Mouse (Mus musculus): ENCODE results near the gene Snrpd2. TPM values are rescaled to one million over a fixed set of nuclear protein-coding genes. Genes with fewer than 3 reads are reported as not detected.
A peak's percentile ranks its signal among the peaks of the same experiment; 100 is the strongest.
"Not testable (repeated sequence)": the region's sequence is repeated elsewhere in the genome, so short reads cannot be mapped to it uniquely, and the experiment has no call there.

Gene Snrpd2
- polyA plus RNA-seq, 1 experiment, result 135 TPM

GRCm38 (mm10) chr7:19148875-19149541 is 514 bp upstream of the Snrpd2 start, which contains the start of gene Qpctl:
TSS of gene Qpctl (minus strand) at chr7:19149291.
- peaks cover 4% of the 10 kb centered on the region for H3K36me3 ChIP-seq (ENCODE audit: control insufficient read depth, insufficient read depth, low read length)
- peak within 1 kb of the TSS; percentile 91 for H3K4me3 ChIP-seq (ENCODE audit: control insufficient read depth, low read depth, low read length)
- peak within 1 kb of the TSS; percentile 95 for H3K27ac ChIP-seq (ENCODE audit: control insufficient read depth, insufficient read depth, low read depth, low read length)
- peaks cover 6% of the 10 kb centered on the region for H3K4me1 ChIP-seq (ENCODE audit: control insufficient read depth, insufficient read depth, low read length)
- TF ChIP-seq CTCF (IDR thresholded peaks at IDR 0.05; ENCODE audit: control insufficient read depth, insufficient read depth, insufficient replicate concordance, low read depth, low read length) (no peak), POLR2A (IDR thresholded peaks at IDR 0.05; ENCODE audit: control insufficient read depth, low read depth, low read length) (peak; percentile 38)
- H3K27me3 ChIP-seq (ENCODE audit: control insufficient read depth, insufficient read depth, low read length), result no peaks in the 10 kb centered on the region

DNA sequence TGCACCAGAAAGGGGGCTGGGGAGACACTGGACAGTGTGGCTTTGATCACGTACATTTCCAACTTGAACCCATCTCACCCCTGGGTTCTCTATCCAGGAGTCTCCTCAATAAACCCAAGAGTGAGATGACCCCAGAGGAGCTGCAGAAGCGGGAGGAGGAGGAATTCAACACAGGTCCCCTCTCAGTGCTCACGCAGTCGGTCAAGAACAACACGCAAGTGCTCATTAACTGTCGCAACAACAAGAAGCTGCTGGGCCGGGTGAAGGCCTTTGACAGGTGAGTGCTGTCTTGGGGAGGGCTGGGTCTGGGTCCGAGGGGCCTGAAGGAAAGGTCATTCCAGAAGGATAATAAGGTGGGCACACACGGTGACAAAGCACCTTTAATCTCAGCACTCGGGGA is 1.6 kb downstream of the Snrpd2 start:
- H3K4me1 ChIP-seq (ENCODE audit: control insufficient read depth, insufficient read depth, low read length); H3K27ac ChIP-seq (ENCODE audit: control insufficient read depth, insufficient read depth, low read depth, low read length); H3K27me3 ChIP-seq (ENCODE audit: control insufficient read depth, insufficient read depth, low read length); H3K36me3 ChIP-seq (ENCODE audit: control insufficient read depth, insufficient read depth, low read length): not testable (repeated sequence)
- peak overlapping the region; percentile 91 for H3K4me3 ChIP-seq (ENCODE audit: control insufficient read depth, low read depth, low read length)

- TF ChIP-seq POLR2A (IDR thresholded peaks at IDR 0.05; ENCODE audit: control insufficient read depth, low read depth, low read length) (no peak), CTCF (IDR thresholded peaks at IDR 0.05; ENCODE audit: control insufficient read depth, insufficient read depth, insufficient replicate concordance, low read depth, low read length) (no peak)
- no peaks in the 10 kb centered on the region for H3K27me3 ChIP-seq (ENCODE audit: control insufficient read depth, insufficient read depth, low read length)
- peaks cover 10% of the 10 kb centered on the region for H3K4me1 ChIP-seq (ENCODE audit: control insufficient read depth, insufficient read depth, low read length)
- H3K4me3 ChIP-seq (ENCODE audit: control insufficient read depth, low read depth, low read length), result no peak overlapping the region
- H3K36me3 ChIP-seq (ENCODE audit: control insufficient read depth, insufficient read depth, low read length), result peaks cover 4% of the 10 kb centered on the region
- H3K27ac ChIP-seq (ENCODE audit: control insufficient read depth, insufficient read depth, low read depth, low read length), result no peak overlapping the region
Observed at GRCm38 (mm10) chr7:19154796-19155195, 5.3 kb downstream of the Snrpd2 start.

- no peaks in the 10 kb centered on the region for H3K27me3 ChIP-seq (ENCODE audit: control insufficient read depth, insufficient read depth, low read length)
- H3K27ac ChIP-seq (ENCODE audit: control insufficient read depth, insufficient read depth, low read depth, low read length), result no peak overlapping the region
- H3K4me1 ChIP-seq (ENCODE audit: control insufficient read depth, insufficient read depth, low read length), result peaks cover 16% of the 10 kb centered on the region
- peaks cover 4% of the 10 kb centered on the region for H3K36me3 ChIP-seq (ENCODE audit: control insufficient read depth, insufficient read depth, low read length)
- H3K4me3 ChIP-seq (ENCODE audit: control insufficient read depth, low read depth, low read length), result no peak overlapping the region
- TF ChIP-seq POLR2A (IDR thresholded peaks at IDR 0.05; ENCODE audit: control insufficient read depth, low read depth, low read length), result no peak
- no peak for TF ChIP-seq CTCF (IDR thresholded peaks at IDR 0.05; ENCODE audit: control insufficient read depth, insufficient read depth, insufficient replicate concordance, low read depth, low read length)
Observed at GRCm38 (mm10) chr7:19155825-19156475, 6.4 kb downstream of the Snrpd2 start.

GRCm38 (mm10) chr7:19157160-19157800 is 7.8 kb downstream of the Snrpd2 start:
- Histone ChIP-seq H3K4me1 (ENCODE audit: control insufficient read depth, insufficient read depth, low read length) (peaks cover 16% of the 10 kb centered on the region), H3K36me3 (ENCODE audit: control insufficient read depth, insufficient read depth, low read length) (no peaks in the 10 kb centered on the region; the same call in 1 of the 2 replicates), H3K27me3 (ENCODE audit: control insufficient read depth, insufficient read depth, low read length) (no peaks in the 10 kb centered on the region), H3K4me3 (ENCODE audit: control insufficient read depth, low read depth, low read length) (no peak overlapping the region; the same call in 1 of the 2 replicates), H3K27ac (ENCODE audit: control insufficient read depth, insufficient read depth, low read depth, low read length) (no peak overlapping the region)
- TF ChIP-seq CTCF (IDR thresholded peaks at IDR 0.05; ENCODE audit: control insufficient read depth, insufficient read depth, insufficient replicate concordance, low read depth, low read length) (peak; percentile 92), POLR2A (IDR thresholded peaks at IDR 0.05; ENCODE audit: control insufficient read depth, low read depth, low read length) (no peak)

DNA sequence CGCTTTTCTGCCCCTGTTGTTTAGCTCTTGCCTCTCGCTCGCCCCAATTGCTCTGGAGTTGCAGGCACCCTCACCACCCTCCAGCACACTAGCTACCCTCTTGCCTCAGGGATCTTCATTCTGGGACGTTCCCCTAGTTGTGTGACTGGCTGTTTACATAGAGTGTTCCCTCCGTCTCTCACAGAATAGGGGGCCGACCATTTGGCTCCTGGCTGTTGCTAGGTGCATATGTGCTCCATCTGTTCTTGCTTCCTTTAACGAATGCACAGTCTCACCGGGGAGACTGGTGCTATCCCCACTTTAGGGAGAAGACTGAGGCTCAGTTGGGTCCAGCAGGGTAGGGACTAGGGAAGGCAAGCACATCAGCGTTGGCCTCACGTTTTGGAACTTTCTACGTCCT is 9.1 kb downstream of the Snrpd2 start:
- no peak overlapping the region for H3K27ac ChIP-seq (ENCODE audit: control insufficient read depth, insufficient read depth, low read depth, low read length)
- peaks cover 19% of the 10 kb centered on the region for H3K4me1 ChIP-seq (ENCODE audit: control insufficient read depth, insufficient read depth, low read length)
- H3K36me3 ChIP-seq (ENCODE audit: control insufficient read depth, insufficient read depth, low read length), result no peaks in the 10 kb centered on the region
- no peaks in the 10 kb centered on the region for H3K27me3 ChIP-seq (ENCODE audit: control insufficient read depth, insufficient read depth, low read length)
- no peak for TF ChIP-seq POLR2A (IDR thresholded peaks at IDR 0.05; ENCODE audit: control insufficient read depth, low read depth, low read length)
- no peak for TF ChIP-seq CTCF (IDR thresholded peaks at IDR 0.05; ENCODE audit: control insufficient read depth, insufficient read depth, insufficient replicate concordance, low read depth, low read length)
- no peak overlapping the region for H3K4me3 ChIP-seq (ENCODE audit: control insufficient read depth, low read depth, low read length)

GRCm38 (mm10) chr7:19159411-19159810 is 9.9 kb downstream of the Snrpd2 start:
- no peak overlapping the region for H3K27ac ChIP-seq (ENCODE audit: control insufficient read depth, insufficient read depth, low read depth, low read length)
- H3K4me1 ChIP-seq (ENCODE audit: control insufficient read depth, insufficient read depth, low read length), result peaks cover 26% of the 10 kb centered on the region
- H3K36me3 ChIP-seq (ENCODE audit: control insufficient read depth, insufficient read depth, low read length), result no peaks in the 10 kb centered on the region
- H3K27me3 ChIP-seq (ENCODE audit: control insufficient read depth, insufficient read depth, low read length), result no peaks in the 10 kb centered on the region
- TF ChIP-seq CTCF (IDR thresholded peaks at IDR 0.05; ENCODE audit: control insufficient read depth, insufficient read depth, insufficient replicate concordance, low read depth, low read length) (no peak), POLR2A (IDR thresholded peaks at IDR 0.05; ENCODE audit: control insufficient read depth, low read depth, low read length) (no peak)
- peak overlapping the region; percentile 39 for H3K4me3 ChIP-seq (ENCODE audit: control insufficient read depth, low read depth, low read length)
